Mouse (Mus musculus) CH12F3 (cell line): ENCODE data around the gene Olfr894.
"Not testable (repeated sequence)": the region's sequence is repeated elsewhere in the genome, so short reads cannot be mapped to it uniquely, and the experiment has no call there.

Experiments used
- in situ Hi-C: fragments of 300-500 bp; cut with MboI; formaldehyde crosslinking; loops from 2 replicates; pipeline ENCODE4 v1.14.3; 2020; ENCODE audit warnings: low sequenced_read_pairs

Olfr894 gene

DNA sequence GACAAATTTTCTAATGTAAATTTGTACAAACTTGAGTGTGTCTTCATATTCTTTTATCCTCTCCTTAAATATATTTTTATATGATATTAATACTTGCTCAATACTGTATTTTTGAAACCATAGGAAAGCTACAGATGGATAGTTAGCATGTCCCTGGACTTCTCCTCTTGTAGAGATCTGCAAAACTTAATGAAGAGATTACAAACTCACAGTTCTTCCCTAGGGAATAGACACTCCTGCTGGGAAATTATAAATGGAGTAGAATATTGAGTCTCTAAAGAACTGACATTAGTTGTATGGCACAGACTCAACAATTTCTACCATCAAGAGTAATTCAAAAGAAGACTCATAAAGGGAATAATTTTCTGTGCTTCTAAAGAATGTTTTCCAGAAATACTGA lies at the start of gene Olfr894:
Olfr894 (plus strand) TSS at position 301 of the 400 bp plus-strand sequence.
- in situ Hi-C loops = no loop called here

DNA sequence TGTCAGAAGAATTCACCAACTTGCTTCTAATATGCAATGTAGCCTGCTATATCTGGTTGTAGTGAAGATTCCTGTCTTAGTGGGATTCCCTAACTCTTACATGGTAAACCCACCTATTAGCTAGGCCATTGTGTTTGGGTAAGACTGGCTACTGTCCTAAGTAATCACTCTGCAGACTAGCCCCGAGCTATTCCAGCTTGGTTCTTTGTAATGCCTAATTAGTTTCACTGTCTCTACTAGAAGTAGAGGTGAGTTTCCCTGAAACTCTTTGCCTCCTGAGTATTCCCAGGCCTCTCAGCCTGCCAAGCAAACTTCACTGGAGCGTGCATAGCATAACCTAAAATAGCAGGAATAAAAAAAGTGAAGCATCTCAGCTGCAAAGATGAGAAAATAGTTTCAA lies 49.5 kb upstream of the Olfr894 start:
- in situ Hi-C loops = not testable (repeated sequence)

- in situ Hi-C loops = no loop called here
Observed at GRCm38 (mm10) chr9:38180721-38181120, 37.1 kb upstream of the Olfr894 start, which contains the start of gene Olfr891. Gene Olfr891 (minus strand): TSS chr9:38180821.

DNA sequence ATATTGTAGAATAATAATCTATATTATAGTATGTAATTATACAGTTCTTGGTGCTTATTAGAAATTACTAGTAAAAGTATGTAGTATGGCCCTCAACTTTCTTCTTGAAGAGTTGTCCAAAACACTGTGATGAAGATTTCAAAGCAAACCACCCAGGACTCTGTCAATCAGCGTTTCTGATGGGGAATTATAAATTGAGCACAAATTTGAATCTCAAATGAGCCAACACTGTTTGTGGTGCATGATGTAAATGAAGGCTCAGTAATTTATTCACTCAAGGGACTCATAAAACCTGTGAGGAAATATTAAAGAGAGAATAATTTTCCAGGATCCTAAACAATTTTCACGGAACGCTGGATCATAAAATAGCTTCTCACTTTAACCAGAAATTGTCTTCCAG lies 9.8 kb upstream of the Olfr894 start, which contains the start of gene Olfr893:
Olfr893 (plus strand) TSS at position 301 of the 400 bp plus-strand sequence.
- in situ Hi-C loops = no loop called here

DNA sequence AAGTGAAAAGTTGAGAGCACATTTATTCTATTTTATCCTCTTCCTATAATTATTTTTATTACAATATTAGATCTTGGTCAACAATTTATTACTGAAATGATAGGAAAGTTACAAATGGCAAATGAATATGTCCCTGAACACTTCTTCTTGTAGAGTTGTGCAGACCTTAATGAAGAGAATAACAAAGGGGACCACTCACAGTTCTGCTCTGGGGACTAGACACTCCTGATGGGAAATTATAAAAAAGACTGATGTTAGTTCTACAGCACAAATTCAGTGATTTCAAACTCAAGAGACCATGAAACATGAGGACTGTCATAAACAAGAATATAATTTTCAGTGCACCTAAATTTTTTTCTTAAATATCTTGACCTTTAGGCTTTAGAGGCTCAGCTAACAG lies 34.6 kb downstream of the Olfr894 start, which contains the start of gene Olfr143:
Olfr143 (plus strand) TSS at position 301 of the 400 bp plus-strand sequence.
- in situ Hi-C loops = no loop called here

DNA sequence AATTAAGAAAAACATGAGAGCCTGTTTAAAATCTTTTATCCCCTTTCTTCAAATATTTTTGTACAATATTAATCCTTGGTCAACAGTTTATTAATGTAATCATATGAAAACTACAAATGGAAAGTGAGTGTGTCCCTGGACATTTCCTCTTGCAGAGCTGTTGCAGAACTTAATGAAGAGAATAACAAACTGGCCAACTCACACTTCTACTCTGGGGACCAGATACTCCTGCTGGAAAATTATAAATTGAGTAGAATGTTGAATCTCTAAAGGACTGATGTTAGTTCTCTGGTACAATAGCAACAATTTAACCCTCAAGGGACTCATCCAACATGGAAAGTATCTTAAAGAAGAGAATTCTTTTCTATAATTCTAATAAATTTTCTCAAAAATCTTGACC lies 49.7 kb downstream of the Olfr894 start, which contains the start of gene Olfr895:
Olfr895 (plus strand) TSS at position 301 of the 400 bp plus-strand sequence.
- in situ Hi-C loops = no loop called here
